Mouse (Mus musculus) embryonic facial prominence, embryonic 11.5 days (tissue): ENCODE measurements around the gene Vtcn1. TPM values are rescaled to one million over a fixed set of nuclear protein-coding genes. Genes with fewer than 3 reads are reported as not detected.

Experiments used
- ATAC-seq: fragments of 200-750 bp; cut with Nextera tagmentation; replicated peaks from 2 replicates; pipeline ENCODE4 v1.8.0; 2017; ENCODE audit warnings: low read depth; ENCODE audit not compliant: insufficient number of reproducible peaks, low FRiP score, low TSS enrichment
- DNase-seq: peaks from one replicate; pipeline ENCODE4 v3.0.0-alpha.2; 2015; ENCODE audit warnings: low spot score
- H3K27ac ChIP-seq: fragments of 300-500 bp; sonication (generic); replicated peaks from 2 replicates; pipeline ENCODE4 v1.5.1; 2014; ENCODE audit warnings: mild to moderate bottlenecking, low read depth, low read length, control low read depth
- H3K27me3 ChIP-seq: fragments of 300-500 bp; sonication (generic); 2 replicates; pipeline ENCODE4 v1.6.1; 2014; ENCODE audit warnings: mild to moderate bottlenecking, low read length, moderate library complexity, mixed read lengths; ENCODE audit not compliant: control insufficient read depth, insufficient read depth
- H3K36me3 ChIP-seq: fragments of 300-500 bp; sonication (generic); replicated peaks from 2 replicates; pipeline ENCODE4 v1.6.1; 2014; ENCODE audit warnings: low read depth, mild to moderate bottlenecking, low read length, moderate library complexity, mixed read lengths; ENCODE audit not compliant: control insufficient read depth, insufficient read depth
- H3K4me1 ChIP-seq: fragments of 300-500 bp; sonication (generic); 2 replicates; pipeline ENCODE4 v1.6.1; 2014; ENCODE audit warnings: low read length, mixed read lengths; ENCODE audit not compliant: control insufficient read depth, insufficient read depth
- H3K4me2 ChIP-seq: fragments of 300-500 bp; sonication (generic); 2 replicates; pipeline ENCODE4 v1.6.1; 2014; ENCODE audit warnings: low read depth, mild to moderate bottlenecking, control low read depth, low read length, moderate library complexity
- H3K4me3 ChIP-seq: fragments of 300-500 bp; sonication (generic); 2 replicates; pipeline ENCODE4 v1.5.1; 2014; ENCODE audit warnings: low read depth, low read length, control low read depth
- H3K9ac ChIP-seq: fragments of 300-500 bp; sonication (generic); replicated peaks from 2 replicates; pipeline ENCODE4 v1.6.1; 2014; ENCODE audit warnings: mild to moderate bottlenecking, control low read depth, low read length
- H3K9me3 ChIP-seq: fragments of 300-500 bp; sonication (generic); replicated peaks from 2 replicates; pipeline ENCODE4 v1.6.1; 2016; ENCODE audit warnings: mild to moderate bottlenecking, low read length, inconsistent platforms, mixed read lengths; ENCODE audit not compliant: control insufficient read depth
- WGBS: fragments of 180-500 bp; shearing (Covaris S2); extraction: QIAGEN DNeasy Blood & Tissue Kit; methylation state at CpG from one replicate; pipeline ENCODE4 v1.1.7; 2014; 5-methylcytosine and 5-hydroxymethylcytosine counted together
- polyA plus RNA-seq: library from polyadenylated mRNA; unstranded; fragments of >200 nt; fragmentation: Nextera tagmentation; extraction: Ambion mirVana; gene quantifications from 2 replicates; pipeline ENCODE4 v1.2.1, GENCODE M21; 2014

Vtcn1 gene
- polyA plus RNA-seq, 1 experiment from 2014 or later = not detected

DNA sequence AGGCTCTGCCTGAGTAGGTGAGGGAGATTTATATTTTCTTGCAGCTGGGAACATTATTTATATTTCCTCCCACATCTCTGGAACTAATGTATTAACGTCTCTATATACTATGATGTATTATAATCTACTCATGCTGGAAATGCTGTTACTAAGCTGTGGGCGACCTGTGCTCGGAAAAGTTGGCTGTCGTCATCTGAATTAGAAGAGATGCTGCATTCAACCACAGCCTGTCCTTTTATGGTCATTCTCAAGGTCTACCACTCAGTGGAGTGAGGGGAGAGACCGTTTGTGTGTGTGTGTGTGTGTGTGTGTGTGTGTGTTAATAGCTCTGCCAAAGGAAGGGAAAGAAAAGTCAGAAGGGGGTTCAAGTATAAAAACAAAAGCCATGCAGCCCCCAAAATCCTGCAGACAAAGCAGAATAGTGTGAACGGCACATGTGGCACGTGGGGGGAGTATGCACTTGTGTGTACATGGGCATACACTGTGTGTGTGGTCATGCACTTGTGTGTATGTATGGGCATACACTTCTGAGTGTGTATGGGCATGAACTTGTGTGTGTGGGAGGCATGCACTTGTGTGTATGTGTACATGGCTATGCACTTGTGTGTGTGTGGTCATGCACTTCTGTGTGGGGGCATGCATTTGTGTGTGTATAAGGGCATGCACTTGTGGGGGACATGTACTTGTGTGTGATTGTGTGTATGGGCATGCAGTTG, 86.4 kb downstream of the Vtcn1 start:
- ATAC-seq (no peak), DNase-seq (peak; percentile 11)
- H3K4me2 ChIP-seq = no peak overlapping the region
- H3K9ac ChIP-seq = no peak overlapping the region
- H3K4me1 ChIP-seq = no peaks in the 10 kb centered on the region
- H3K9me3 ChIP-seq = no peaks in the 10 kb centered on the region
- no peaks in the 10 kb centered on the region for H3K36me3 ChIP-seq
- H3K4me3 ChIP-seq = no peak overlapping the region
- no peak overlapping the region for H3K27ac ChIP-seq
- WGBS = 75% methylated on average over 7 of the region's 7 CpGs
- H3K27me3 ChIP-seq = no peaks in the 10 kb centered on the region

GRCm38 (mm10) chr3:100916844-100917243, 91.6 kb downstream of the Vtcn1 start:
- DNase-seq (peak; percentile 85), ATAC-seq (no peak)
- H3K4me3 ChIP-seq = no peak overlapping the region
- H3K27ac ChIP-seq = no peak overlapping the region
- 20% methylated on average over 7 of the region's 7 CpGs for WGBS
- H3K4me2 ChIP-seq = no peak overlapping the region
- H3K36me3 ChIP-seq = no peaks in the 10 kb centered on the region
- no peaks in the 10 kb centered on the region for H3K4me1 ChIP-seq
- no peaks in the 10 kb centered on the region for H3K9me3 ChIP-seq
- H3K9ac ChIP-seq = no peak overlapping the region
- H3K27me3 ChIP-seq = no peaks in the 10 kb centered on the region

GRCm38 (mm10) chr3:100920611-100921140, 95.4 kb downstream of the Vtcn1 start:
- Histone ChIP-seq H3K4me2 (no peak overlapping the region), H3K27ac (no peak overlapping the region), H3K27me3 (no peaks in the 10 kb centered on the region), H3K36me3 (no peaks in the 10 kb centered on the region), H3K9me3 (no peaks in the 10 kb centered on the region), H3K4me1 (peaks cover 3% of the 10 kb centered on the region; the same call in 1 of the 2 replicates), H3K9ac (no peak overlapping the region), H3K4me3 (no peak overlapping the region)
- WGBS = 87% methylated on average over 9 of the region's 9 CpGs
- no peak for ATAC-seq
- DNase-seq = no peak

DNA sequence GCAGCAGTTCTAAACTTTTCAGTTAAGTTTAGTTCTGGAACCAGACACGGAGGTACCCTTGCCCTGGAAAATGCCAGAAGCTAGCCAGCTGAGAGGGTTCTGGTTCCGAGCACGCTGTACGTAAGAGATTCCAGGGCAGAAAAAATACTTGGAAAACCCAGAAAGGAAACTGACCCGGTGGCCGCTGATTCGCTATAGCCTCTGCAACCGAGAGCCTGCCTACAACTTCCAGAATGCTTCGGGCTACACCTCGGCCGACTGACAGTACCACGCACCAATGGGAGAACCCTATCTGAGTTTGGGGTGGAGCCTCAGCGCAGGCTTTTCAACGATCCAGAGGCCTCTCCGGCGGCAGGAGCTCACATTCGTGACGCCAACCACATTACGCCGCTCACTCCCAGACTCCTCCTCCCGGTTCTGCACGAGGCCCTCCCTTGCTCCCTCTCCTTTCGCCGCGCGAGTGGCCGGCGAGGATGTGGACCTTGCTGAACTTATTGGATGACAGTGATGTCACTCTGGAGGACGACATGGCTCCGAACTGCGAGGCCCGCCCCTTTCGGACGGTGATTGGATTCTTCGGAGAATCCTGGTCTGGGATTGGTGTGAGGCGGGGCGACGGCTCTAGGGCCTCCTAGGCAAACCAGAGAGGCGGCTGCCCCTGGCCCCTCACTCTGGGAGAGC, 96.7 kb downstream of the Vtcn1 start, which contains the start of gene Trim45:
Gene Trim45 (plus strand): TSS at position 378 of the 681 bp plus-strand sequence.
- ATAC-seq (peak; percentile 99), DNase-seq (peak; percentile 98)
- Histone ChIP-seq H3K9me3 (no peaks in the 10 kb centered on the region), H3K4me1 (peaks cover 3% of the 10 kb centered on the region; the same call in 1 of the 2 replicates), H3K36me3 (no peaks in the 10 kb centered on the region), H3K27me3 (no peaks in the 10 kb centered on the region), H3K4me3 (peak within 1 kb of the TSS; percentile 60), H3K27ac (peak within 1 kb of the TSS; percentile 47; the same call in 1 of the 2 replicates), H3K9ac (peak within 1 kb of the TSS; percentile 69), H3K4me2 (peak within 1 kb of the TSS; percentile 65)
- WGBS = 0% methylated on average over 39 of the region's 39 CpGs

DNA sequence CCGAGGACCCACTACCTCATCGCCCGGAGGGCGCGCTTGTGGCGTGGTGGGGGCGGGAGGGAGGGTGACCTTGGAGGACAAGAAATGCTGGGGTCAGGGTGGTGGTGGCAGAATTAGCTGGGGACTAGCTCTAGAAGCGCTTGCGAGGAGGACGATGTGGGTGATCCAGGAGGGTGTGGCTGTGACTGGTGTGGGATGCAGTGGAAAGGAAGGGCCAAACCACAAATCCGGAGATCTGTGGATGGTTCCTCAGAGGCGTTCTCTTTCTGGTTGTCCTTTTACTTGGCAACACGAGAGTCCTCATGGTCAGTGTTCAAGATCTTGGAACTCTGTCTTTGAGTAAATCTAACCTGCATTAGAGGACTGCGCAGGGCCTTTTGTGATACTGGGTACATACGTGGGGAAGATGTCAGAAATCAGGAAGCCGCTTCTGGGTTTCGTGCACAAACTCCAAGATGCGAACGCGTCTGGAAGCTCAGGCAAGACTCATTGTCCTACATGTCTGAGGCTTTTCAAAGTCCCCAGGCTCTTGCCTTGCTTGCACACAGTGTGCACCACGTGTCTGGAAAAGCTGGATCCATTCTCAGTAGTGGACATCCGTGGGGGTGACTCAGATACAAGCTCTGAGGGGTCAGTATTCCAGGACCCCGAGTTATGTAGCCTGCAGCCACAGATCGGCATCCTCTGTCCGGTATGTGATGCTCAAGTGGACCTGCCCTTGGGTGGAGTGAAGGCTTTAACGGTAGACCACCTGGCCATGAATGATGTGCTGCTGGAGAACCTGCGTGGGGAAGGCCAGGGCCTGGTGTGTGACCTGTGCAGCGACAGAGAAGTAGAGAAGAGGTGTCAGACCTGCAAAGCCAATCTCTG, 97.5 kb downstream of the Vtcn1 start:
- peak overlapping the region; percentile 63 for H3K4me2 ChIP-seq
- H3K9ac ChIP-seq = peak overlapping the region; percentile 69
- peaks cover 3% of the 10 kb centered on the region; the same call in 1 of the 2 replicates for H3K4me1 ChIP-seq
- peak; percentile 59 for ATAC-seq
- no peaks in the 10 kb centered on the region for H3K27me3 ChIP-seq
- H3K36me3 ChIP-seq = no peaks in the 10 kb centered on the region
- no peaks in the 10 kb centered on the region for H3K9me3 ChIP-seq
- peak overlapping the region; percentile 60 for H3K4me3 ChIP-seq
- DNase-seq = no peak
- peak overlapping the region; percentile 47; the same call in 1 of the 2 replicates for H3K27ac ChIP-seq
- 38% methylated on average over 28 of the region's 28 CpGs for WGBS

DNA sequence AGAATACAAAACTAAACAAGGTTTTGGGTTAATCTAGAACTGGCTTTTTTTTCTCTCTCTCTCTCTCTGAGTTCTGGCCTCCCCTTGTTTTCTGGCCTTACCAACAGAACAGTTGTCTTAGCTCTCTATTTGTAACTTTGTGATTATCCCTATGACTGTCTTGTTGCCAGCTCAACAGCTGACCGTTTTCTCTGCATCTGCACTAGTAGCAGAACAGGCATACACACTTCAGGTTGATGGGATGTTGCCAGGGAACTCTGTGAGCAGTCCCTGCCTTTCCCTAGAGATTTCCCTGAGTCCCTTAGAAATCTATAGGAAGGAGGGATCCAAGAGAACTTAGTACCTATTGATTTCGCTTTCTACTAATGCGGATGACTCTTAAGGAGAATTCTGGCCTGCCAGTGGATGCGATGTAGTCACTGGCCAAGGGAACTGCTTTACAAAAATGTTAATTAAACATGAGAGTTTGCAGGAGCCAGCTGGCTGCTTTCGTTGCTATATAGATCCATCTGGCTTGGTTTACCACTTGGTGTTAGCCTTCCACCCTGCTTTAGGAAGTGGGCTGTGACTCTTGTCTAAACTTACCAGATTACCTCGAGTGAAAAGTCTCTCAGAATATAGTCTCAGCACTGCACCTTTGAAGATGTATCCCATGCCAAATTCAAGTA, 98.9 kb downstream of the Vtcn1 start:
- DNase-seq (no peak), ATAC-seq (no peak)
- H3K4me1 ChIP-seq = peaks cover 3% of the 10 kb centered on the region; the same call in 1 of the 2 replicates
- H3K4me2 ChIP-seq = no peak overlapping the region
- H3K27ac ChIP-seq = no peak overlapping the region
- no peak overlapping the region for H3K4me3 ChIP-seq
- H3K9ac ChIP-seq = no peak overlapping the region
- H3K36me3 ChIP-seq = no peaks in the 10 kb centered on the region
- WGBS = 81% methylated on average over 6 of the region's 6 CpGs
- H3K9me3 ChIP-seq = no peaks in the 10 kb centered on the region
- no peaks in the 10 kb centered on the region for H3K27me3 ChIP-seq

DNA sequence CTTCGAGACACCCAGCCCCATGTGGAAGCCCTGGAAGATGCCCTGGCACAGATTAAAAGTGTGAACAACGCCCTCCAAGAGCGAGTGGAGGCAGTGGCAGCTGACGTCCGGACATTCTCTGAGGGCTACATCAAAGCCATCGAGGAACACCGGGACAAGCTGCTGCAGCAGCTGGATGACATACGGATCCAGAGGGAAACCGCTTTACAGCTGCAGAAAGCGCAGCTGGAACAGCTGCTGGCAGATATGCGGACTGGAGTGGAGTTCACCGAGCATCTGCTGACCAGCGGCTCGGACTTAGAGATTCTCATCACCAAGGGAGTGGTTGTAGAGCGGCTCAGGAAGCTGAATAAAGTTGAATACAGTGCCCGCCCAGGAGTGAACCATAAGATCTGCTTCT, 99.9 kb downstream of the Vtcn1 start:
- Histone ChIP-seq H3K4me1 (peaks cover 3% of the 10 kb centered on the region; the same call in 1 of the 2 replicates), H3K36me3 (no peaks in the 10 kb centered on the region), H3K4me2 (no peak overlapping the region), H3K9ac (no peak overlapping the region), H3K27ac (no peak overlapping the region), H3K9me3 (no peaks in the 10 kb centered on the region), H3K4me3 (no peak overlapping the region), H3K27me3 (no peaks in the 10 kb centered on the region)
- DNase-seq (no peak), ATAC-seq (no peak)
- 81% methylated on average over 16 of the region's 16 CpGs for WGBS
